Mouse (Mus musculus): ENCODE measurements around the gene A730071L15Rik.

A730071L15Rik gene

GRCm38 (mm10) chr11:6199410-6200086 is at the start of gene A730071L15Rik:
Gene A730071L15Rik, plus strand, starts transcription at chr11:6200029.
- in situ Hi-C loops (cut with MboI), result loop anchor here (10.0 kb wide), 1 partner anchor 205 kb away; no protein-coding TSS in a partner anchor

- in situ Hi-C loops (cut with MboI), result no loop called here
Measured at GRCm38 (mm10) chr11:6152864-6153263, 47.0 kb upstream of the A730071L15Rik start.

GRCm38 (mm10) chr11:6154211-6154701 is 45.6 kb upstream of the A730071L15Rik start:
- in situ Hi-C loops (cut with MboI), result no loop called here

- in situ Hi-C loops (cut with MboI), result no loop called here
Measured at GRCm38 (mm10) chr11:6156651-6157050, 43.2 kb upstream of the A730071L15Rik start.

- in situ Hi-C loops (cut with MboI), result no loop called here
Measured at GRCm38 (mm10) chr11:6157119-6157518, 42.7 kb upstream of the A730071L15Rik start.

GRCm38 (mm10) chr11:6158515-6158914 is 41.3 kb upstream of the A730071L15Rik start:
- in situ Hi-C loops (cut with MboI), result no loop called here

- in situ Hi-C loops (cut with MboI), result no loop called here
Measured at GRCm38 (mm10) chr11:6159704-6160275, 40.0 kb upstream of the A730071L15Rik start.

- in situ Hi-C loops (cut with MboI), result no loop called here
Measured at GRCm38 (mm10) chr11:6160663-6161271, 39.1 kb upstream of the A730071L15Rik start.

- in situ Hi-C loops (cut with MboI), result no loop called here
Measured at GRCm38 (mm10) chr11:6161549-6161948, 38.3 kb upstream of the A730071L15Rik start.

- in situ Hi-C loops (cut with MboI), result no loop called here
Measured at GRCm38 (mm10) chr11:6163062-6163461, 36.8 kb upstream of the A730071L15Rik start.

GRCm38 (mm10) chr11:6163706-6164105 is 36.1 kb upstream of the A730071L15Rik start:
- in situ Hi-C loops (cut with MboI), result no loop called here

GRCm38 (mm10) chr11:6164781-6165180 is 35.0 kb upstream of the A730071L15Rik start:
- in situ Hi-C loops (cut with MboI), result no loop called here

- in situ Hi-C loops (cut with MboI), result no loop called here
Measured at GRCm38 (mm10) chr11:6165391-6166081, 34.3 kb upstream of the A730071L15Rik start.

- in situ Hi-C loops (cut with MboI), result no loop called here
Measured at GRCm38 (mm10) chr11:6166351-6166750, 33.5 kb upstream of the A730071L15Rik start.

GRCm38 (mm10) chr11:6169041-6169663 is 30.7 kb upstream of the A730071L15Rik start:
- in situ Hi-C loops (cut with MboI), result no loop called here

GRCm38 (mm10) chr11:6174719-6175118 is 25.1 kb upstream of the A730071L15Rik start:
- in situ Hi-C loops (cut with MboI), result no loop called here

GRCm38 (mm10) chr11:6175506-6175905 is 24.3 kb upstream of the A730071L15Rik start:
- in situ Hi-C loops (cut with MboI), result no loop called here

- in situ Hi-C loops (cut with MboI), result no loop called here
Measured at GRCm38 (mm10) chr11:6177781-6178420, 21.9 kb upstream of the A730071L15Rik start.

- in situ Hi-C loops (cut with MboI), result no loop called here
Measured at GRCm38 (mm10) chr11:6178673-6179166, 21.1 kb upstream of the A730071L15Rik start.

GRCm38 (mm10) chr11:6179194-6179593 is 20.6 kb upstream of the A730071L15Rik start:
- in situ Hi-C loops (cut with MboI), result no loop called here

GRCm38 (mm10) chr11:6180811-6181399 is 18.9 kb upstream of the A730071L15Rik start:
- in situ Hi-C loops (cut with MboI), result no loop called here
